Mouse (Mus musculus): ENCODE measurements around the gene Fbxw25.
"Not testable (repeated sequence)": the region's sequence is repeated elsewhere in the genome, so short reads cannot be mapped to it uniquely, and the experiment has no call there.

The Fbxw25 gene

DNA sequence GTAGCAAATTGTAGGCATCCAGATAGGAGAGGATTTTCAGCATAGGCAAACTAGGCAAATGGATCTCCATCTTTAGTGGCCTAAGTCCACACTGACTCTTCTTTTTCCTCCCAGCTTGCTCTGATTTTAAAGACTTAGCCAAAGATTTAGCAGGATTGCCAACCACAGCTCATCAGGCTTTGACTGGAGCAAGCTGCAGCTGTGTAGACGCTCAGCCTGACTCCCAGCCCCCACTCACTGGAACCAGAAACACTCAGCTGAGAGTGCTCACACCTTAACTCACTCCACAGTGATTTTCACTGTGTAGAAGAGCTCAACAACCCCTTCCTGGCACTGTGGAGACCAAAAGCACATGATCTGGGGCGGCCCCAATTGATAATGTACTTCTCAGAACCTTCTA lies at the start of gene Fbxw25:
Gene Fbxw25 (minus strand): TSS at position 101 of the 400 bp plus-strand sequence.
- in situ Hi-C loops (cut with MboI, MseI), result not testable (repeated sequence)

DNA sequence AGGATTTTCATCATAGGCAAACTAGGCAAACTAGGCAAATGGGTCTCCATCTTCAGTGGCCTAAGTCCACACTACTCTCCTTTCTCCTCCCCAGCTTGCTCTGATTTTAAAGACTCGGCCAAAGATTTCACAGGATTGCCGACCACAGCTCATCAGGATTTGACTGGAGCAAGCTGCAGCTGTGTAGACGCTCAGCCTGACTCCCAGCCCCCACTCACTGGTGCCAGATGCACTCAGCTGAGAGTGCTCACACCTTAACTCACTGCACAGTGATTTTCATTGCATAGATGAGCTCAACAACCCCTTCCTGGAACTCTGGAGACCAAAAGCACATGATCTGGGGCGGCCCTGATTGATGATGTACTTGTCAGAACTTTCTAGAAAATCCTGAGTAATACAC lies 38.1 kb upstream of the Fbxw25 start, which contains the start of gene Fbxw18:
Gene Fbxw18 (minus strand): TSS at position 101 of the 400 bp plus-strand sequence.
- in situ Hi-C loops (cut with MboI, MseI), result not testable (repeated sequence)

DNA sequence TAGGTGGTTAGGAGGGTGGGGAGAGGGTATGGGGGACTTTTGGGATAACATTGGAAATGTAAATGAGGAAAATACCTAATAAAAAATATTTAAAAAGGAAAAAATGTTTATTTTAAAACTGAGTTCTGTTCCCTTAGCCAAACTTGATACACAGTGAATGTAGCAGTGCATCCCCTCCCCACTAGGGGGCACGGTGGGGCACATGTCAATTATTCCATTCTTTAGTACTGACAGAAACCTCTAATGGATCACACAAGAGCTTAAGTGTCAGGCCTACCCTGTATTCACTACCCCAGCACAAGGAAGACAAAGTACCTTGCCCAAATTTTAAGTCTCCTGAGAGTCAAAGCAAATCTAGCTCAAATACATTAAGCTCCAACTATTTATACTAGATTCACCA lies 20.8 kb upstream of the Fbxw25 start:
- in situ Hi-C loops (cut with MboI, MseI), result no loop called here

DNA sequence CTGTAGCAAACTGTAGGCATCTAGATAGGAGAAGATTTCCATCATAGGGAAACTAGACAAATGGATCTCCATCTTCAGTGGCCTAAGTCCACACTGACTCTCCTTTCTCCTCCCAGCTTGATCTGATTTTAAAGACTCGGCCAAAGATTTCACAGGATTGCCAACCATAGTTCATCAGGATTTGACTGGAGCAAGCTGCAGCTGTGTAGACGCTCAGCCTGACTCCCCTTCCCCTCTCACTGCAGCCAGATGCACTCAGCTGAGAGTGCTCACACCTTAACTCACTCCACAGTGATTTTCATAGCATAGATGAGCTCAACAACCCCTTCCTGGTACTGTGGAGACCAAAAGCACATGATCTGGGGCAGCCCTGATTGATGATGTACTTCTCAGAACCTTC lies 38.5 kb downstream of the Fbxw25 start, which contains the start of gene Fbxw24:
Gene Fbxw24 (minus strand): TSS at position 101 of the 400 bp plus-strand sequence.
- in situ Hi-C loops (cut with MboI, MseI), result not testable (repeated sequence)

DNA sequence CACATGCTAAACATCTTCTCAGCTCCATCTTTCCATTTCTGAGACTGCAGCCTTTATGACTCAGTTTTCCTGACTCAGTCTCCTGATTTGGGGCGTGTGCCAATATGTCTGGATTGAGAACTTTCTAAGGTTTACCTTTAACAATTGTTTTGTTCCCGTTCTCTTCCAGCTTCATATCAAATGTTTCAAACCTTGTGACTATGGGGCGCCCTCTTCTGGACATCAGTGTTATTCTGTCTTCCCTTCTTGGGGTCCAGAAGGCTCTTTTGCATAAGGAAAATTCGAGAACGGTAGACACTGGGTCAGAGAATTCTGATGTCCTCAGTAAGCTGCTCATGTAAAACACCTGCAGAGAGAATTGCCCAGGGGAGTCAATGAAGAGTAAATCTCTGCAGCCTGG lies 57.6 kb downstream of the Fbxw25 start:
- in situ Hi-C loops (cut with MboI, MseI), result not testable (repeated sequence)

DNA sequence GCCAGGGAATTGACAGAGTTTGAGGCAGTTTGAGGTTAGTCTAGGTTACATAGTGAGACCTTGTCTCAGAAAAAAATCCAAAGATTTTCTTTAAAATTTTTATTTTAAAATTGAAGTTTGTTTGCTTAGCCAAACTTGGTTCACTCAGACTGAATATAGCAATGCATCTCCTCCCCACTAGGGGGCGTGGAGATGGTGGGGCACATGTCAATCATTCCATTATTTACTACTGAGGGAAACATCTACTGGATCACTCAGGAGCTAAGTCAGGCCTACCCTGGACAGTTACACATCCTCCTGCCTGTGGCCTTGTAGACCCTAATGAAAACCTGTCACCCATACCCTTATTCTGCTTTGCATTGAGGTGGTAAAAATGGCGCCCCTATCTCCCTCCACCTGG lies 62.3 kb downstream of the Fbxw25 start:
- in situ Hi-C loops (cut with MboI, MseI), result not testable (repeated sequence)

DNA sequence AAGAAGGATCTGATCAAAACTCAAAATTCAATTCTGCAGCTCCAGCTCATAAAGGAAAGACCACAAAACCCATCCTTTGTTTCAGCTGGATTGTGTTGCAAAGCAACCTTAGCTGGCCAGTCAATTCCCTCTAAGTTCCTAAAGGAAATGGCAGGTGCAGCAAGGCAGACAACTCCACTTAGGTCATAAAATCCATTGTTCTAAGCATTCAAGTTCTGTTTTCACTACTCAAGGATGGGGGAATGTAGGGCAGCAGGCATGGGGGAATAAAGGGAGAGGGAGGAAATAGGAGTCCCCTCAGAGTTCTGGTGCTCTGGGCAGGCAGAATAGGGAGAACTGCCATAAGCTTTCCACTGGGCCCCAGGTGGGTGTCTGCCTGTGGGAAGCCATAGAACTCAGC lies 67.2 kb downstream of the Fbxw25 start:
- in situ Hi-C loops (cut with MboI, MseI), result no loop called here

All from T-helper 2 cell (primary cell).